Mouse (Mus musculus) frontal cortex, postnatal 14 days (tissue): Measurements from ENCODE around the gene Gpr65.
"Not testable (repeated sequence)": the region's sequence is repeated elsewhere in the genome, so short reads cannot be mapped to it uniquely, and the experiment has no call there.

Experiments used
- DNase-seq, 2 experiments: peaks; one replicate each; pipeline ENCODE4 v3.0.0; 2022; ENCODE audit warnings: low spot score in 2 of 2

The Gpr65 gene

DNA sequence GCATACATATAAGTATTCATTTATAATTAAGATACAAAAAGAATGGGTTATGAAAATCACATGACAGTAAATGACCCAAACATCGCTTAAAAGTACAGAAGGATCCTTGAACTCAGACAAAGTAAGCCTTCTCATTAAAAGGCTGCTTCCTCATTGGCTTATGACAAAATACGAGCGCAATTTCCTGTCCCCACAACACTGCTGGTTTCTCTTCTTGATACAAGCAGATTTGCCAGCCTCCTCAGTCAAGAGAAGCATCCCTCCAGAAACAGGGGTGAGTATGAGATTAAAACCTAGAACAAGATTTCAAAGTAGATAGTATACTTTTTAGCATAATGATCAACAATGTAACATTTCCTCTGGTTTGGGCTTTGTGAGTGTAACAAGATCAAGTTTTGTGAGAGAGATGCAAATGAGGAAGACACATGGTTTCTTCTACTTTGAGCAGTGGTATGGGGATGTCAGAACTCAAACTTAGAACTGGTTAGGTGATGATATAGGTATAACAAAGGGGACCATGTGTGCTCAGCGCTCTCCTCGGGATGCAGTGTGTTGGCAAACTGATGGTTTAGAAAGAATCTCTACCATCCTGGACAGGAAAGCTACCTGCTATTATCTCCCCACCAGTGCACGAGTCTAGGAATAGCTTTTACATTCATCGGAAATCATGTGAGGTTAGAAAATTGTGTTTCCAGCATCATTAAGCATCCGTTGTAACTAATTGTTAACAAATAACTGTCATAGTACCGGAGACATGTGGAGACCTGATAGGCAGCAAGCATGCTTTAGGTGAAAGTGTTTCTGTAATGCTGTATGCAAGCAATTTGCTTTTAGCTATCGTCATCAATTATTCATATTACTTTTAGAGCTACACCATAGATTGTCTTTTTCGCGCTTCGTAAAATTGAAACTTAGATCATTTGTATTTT lies at the start of gene Gpr65:
TSS of gene Gpr65 (plus strand) at position 195 of the 929 bp plus-strand sequence.
- no peak for DNase-seq

DNA sequence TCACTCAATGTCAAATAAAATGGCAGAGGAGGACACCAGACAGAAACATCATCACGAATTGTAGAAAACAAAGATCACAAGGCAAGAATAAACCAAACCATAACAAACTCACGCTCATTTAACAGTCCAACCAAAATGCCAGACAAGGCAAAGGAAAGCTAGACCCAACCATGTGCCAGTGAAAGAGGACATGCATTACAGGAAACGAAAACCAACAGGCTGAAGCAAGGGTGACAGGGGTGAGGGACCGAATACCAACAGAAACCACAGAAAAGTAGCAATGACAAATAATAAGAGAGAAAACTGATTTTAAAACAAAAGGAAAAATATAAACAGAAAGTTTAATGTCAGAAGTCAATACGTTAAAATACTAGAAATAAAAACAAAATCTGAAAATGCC lies 45.1 kb upstream of the Gpr65 start:
- DNase-seq = no peak

GRCm38 (mm10) chr12:98227037-98227436 lies 41.4 kb upstream of the Gpr65 start:
- DNase-seq = no peak

GRCm38 (mm10) chr12:98238478-98238877 lies 30.0 kb upstream of the Gpr65 start:
- DNase-seq = not testable (repeated sequence)

DNA sequence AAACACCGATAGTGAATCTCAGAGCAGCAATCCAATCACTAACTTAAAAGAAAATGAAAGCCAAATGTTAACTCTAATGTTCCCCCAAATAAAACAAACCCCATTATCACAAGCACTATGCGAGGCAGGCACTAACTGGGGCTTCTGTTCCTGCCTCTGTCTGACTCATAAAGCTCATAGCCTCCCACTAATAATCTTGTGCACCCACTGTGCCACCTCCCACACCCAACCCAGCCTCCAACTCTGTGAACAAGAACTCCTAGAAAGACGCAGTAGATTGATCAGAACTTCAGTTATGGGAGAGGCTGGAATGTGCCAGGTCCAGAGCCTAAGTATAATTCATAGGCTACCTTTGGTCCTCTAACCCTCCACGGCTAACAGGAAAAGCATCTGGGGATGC lies 24.3 kb upstream of the Gpr65 start:
- no peak for DNase-seq

GRCm38 (mm10) chr12:98244865-98245264 lies 23.6 kb upstream of the Gpr65 start:
- DNase-seq = no peak

DNA sequence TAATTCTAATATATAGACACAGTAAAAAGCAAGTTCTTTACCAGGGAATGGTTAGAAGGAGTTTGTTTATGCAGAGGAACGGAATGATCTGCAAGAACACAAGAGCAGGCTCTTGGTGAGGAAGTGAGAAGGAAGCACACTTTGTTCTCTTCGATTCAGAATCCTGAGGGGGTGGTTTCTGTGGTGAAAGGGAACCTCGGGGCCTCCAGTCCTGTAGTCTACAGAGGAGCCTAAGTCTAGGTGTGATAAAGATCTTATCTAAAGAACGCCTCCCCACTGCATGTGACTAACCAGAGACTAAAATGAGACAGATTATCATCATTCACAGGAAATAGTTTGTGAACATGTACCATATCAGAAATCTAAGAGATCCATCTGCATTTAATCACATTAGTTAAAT lies 21.6 kb upstream of the Gpr65 start:
- DNase-seq = no peak

DNA sequence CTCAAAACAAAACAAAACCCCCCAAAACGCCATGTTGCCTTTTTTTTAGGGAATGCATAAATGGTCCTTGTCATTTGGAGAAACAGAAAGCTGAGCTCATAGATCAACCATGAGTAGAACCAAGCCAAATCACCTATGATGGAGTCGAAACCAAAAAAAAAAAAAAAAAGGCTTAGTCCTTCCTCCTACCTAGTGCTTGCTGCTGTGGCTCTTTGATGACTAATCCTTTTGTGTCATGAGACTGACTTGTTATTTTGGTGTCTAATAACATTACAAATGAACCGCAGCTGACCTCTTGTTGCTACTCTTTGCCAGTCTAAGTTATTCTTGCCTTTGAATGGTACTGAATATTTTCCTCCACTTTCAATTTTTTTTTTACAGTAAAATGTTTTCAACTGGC lies 18.8 kb upstream of the Gpr65 start:
- DNase-seq = no peak

GRCm38 (mm10) chr12:98250327-98250726 lies 18.1 kb upstream of the Gpr65 start:
- no peak for DNase-seq

- DNase-seq = no peak
These were observed 16.0 kb upstream of the Gpr65 start for GRCm38 (mm10) chr12:98252417-98252816.

- DNase-seq = no peak
These were observed 13.0 kb upstream of the Gpr65 start for GRCm38 (mm10) chr12:98255373-98255995.

DNA sequence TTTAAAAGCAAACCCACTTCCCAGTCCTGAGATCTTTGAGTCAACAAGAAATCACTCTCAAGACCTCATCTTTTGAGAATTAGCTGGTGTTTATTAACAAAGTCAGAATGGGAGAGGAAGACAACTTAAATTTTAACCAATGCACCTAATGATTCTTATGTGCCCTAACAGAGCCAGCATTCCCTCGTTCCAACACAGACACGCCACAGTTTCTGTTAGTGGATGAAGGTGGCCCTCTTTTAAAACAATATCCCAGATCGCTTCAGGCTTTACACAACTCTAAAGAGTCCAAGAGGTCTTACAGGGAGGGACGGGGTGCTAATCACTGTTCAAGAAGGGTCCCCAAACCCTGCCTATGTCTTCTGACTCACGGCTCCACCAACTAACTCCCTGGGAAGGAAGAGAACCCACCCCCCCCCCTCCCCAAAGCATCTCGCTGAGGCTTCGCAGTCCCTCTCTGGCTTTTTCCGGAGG lies 10.0 kb upstream of the Gpr65 start:
- DNase-seq = no peak

GRCm38 (mm10) chr12:98258845-98259517 lies 9.5 kb upstream of the Gpr65 start, which contains the start of gene Galc:
Galc (minus strand) TSS chr12:98259459.
- peak; percentile 74 to 82 for DNase-seq

- no peak for DNase-seq
These were observed 8.9 kb upstream of the Gpr65 start for GRCm38 (mm10) chr12:98259518-98259852.

- DNase-seq = no peak
These were observed 2.7 kb upstream of the Gpr65 start for GRCm38 (mm10) chr12:98265697-98266096.

- DNase-seq = no peak
These were observed 1.6 kb downstream of the Gpr65 start for GRCm38 (mm10) chr12:98269791-98270745.

- DNase-seq = no peak
These were observed 2.6 kb downstream of the Gpr65 start for GRCm38 (mm10) chr12:98270810-98271566.

DNA sequence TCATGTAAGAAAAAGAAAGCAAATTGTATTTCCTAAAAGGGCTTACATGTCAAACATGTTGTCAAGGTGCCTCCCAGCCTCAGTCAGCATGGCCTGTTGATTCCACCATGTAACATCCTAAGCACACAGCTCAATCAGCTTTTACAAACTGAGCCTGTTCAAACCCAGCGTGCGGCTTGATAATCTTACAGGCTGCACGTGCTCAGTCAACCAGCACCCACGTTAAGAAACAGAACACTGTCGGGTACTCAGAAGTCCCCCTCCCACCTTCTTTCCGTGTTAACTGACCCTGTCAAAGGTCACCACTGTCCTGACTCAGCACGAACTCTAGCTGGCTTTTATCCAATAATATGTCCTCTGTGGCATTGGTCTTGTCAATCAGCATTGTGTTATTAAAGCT lies 4.0 kb downstream of the Gpr65 start:
- no peak for DNase-seq

GRCm38 (mm10) chr12:98280530-98280929 lies 12.1 kb downstream of the Gpr65 start:
- peak; percentile 43 to 69 for DNase-seq

DNA sequence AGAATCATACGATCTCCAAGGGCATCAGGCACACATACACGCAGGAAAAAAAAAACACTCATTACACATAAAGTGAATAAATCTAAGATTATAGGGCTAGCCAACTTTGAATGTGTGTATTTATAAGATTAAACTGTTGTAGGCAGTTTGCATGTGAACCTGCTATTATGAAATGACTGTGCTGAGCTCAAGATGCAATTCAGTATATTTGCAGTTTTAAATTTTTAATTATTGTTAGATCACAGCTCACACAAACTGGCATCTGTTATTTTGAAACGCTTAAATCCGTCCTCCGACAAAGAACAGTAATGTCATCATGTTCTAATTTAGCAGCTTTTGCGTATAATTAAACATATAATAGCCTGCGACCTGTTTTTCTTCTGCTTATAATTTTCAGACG lies 12.6 kb downstream of the Gpr65 start:
- DNase-seq = no peak
